Mouse (Mus musculus): ENCODE results near the gene Ifitm2.

Gene Ifitm2

GRCm38 (mm10) chr7:140944236-140944635 lies 11.6 kb downstream of the Ifitm2 start:
- in situ Hi-C loops (cut with MboI, MseI) = no loop called here

GRCm38 (mm10) chr7:140943356-140943755 lies 12.4 kb downstream of the Ifitm2 start:
- in situ Hi-C loops (cut with MboI, MseI) = no loop called here

GRCm38 (mm10) chr7:140942811-140943210 lies 13.0 kb downstream of the Ifitm2 start:
- in situ Hi-C loops (cut with MboI, MseI) = no loop called here

- in situ Hi-C loops (cut with MboI, MseI) = no loop called here
Observed at GRCm38 (mm10) chr7:140942341-140942740, 13.4 kb downstream of the Ifitm2 start.

- in situ Hi-C loops (cut with MboI, MseI) = no loop called here
Observed at GRCm38 (mm10) chr7:140941222-140942051, 14.3 kb downstream of the Ifitm2 start, which contains the start of gene Pgghg. Pgghg (plus strand) TSS chr7:140941391.

- in situ Hi-C loops (cut with MboI, MseI) = no loop called here
Observed at GRCm38 (mm10) chr7:140939669-140940171, 16.1 kb downstream of the Ifitm2 start.

GRCm38 (mm10) chr7:140938896-140939295 lies 16.9 kb downstream of the Ifitm2 start:
- in situ Hi-C loops (cut with MboI, MseI) = no loop called here

GRCm38 (mm10) chr7:140938436-140938835 lies 17.4 kb downstream of the Ifitm2 start:
- in situ Hi-C loops (cut with MboI, MseI) = no loop called here

GRCm38 (mm10) chr7:140927181-140927580 lies 28.6 kb downstream of the Ifitm2 start:
- in situ Hi-C loops (cut with MboI, MseI) = no loop called here

- in situ Hi-C loops (cut with MboI, MseI) = no loop called here
Observed at GRCm38 (mm10) chr7:140923070-140923775, 32.6 kb downstream of the Ifitm2 start.

GRCm38 (mm10) chr7:140922398-140923069 lies 33.3 kb downstream of the Ifitm2 start:
- in situ Hi-C loops (cut with MboI, MseI) = no loop called here

GRCm38 (mm10) chr7:140921225-140921975 lies 34.4 kb downstream of the Ifitm2 start:
- in situ Hi-C loops (cut with MboI, MseI) = no loop called here

- in situ Hi-C loops (cut with MboI, MseI) = no loop called here
Observed at GRCm38 (mm10) chr7:140920418-140921029, 35.3 kb downstream of the Ifitm2 start, which contains the start of gene Nlrp6. Nlrp6 (plus strand) TSS chr7:140920902.

- in situ Hi-C loops (cut with MboI, MseI) = no loop called here
Observed at GRCm38 (mm10) chr7:140919911-140920310, 35.9 kb downstream of the Ifitm2 start.

GRCm38 (mm10) chr7:140914031-140914690 lies 41.6 kb downstream of the Ifitm2 start:
- in situ Hi-C loops (cut with MboI, MseI) = no loop called here

GRCm38 (mm10) chr7:140912846-140913482 lies 42.8 kb downstream of the Ifitm2 start:
- in situ Hi-C loops (cut with MboI, MseI) = no loop called here

GRCm38 (mm10) chr7:140912293-140912692 lies 43.5 kb downstream of the Ifitm2 start:
- in situ Hi-C loops (cut with MboI, MseI) = no loop called here

GRCm38 (mm10) chr7:140908634-140909107 lies 47.1 kb downstream of the Ifitm2 start:
- in situ Hi-C loops (cut with MboI, MseI) = no loop called here

- in situ Hi-C loops (cut with MboI, MseI) = no loop called here
Observed at GRCm38 (mm10) chr7:140908181-140908580, 47.6 kb downstream of the Ifitm2 start.

- in situ Hi-C loops (cut with MboI, MseI) = no loop called here
Observed at GRCm38 (mm10) chr7:140907697-140908096, 48.1 kb downstream of the Ifitm2 start.
